Mouse (Mus musculus) adipose tissue, adult 10 weeks (tissue): Measurements from ENCODE around the gene Tprg. TPM values are rescaled to one million over a fixed set of nuclear protein-coding genes. Genes with fewer than 3 reads are reported as not detected.

ENCODE experiments used
- polyA plus RNA-seq: library from polyadenylated mRNA; stranded (reverse); fragments of 350-450 nt; fragmentation: Illumina TruSeq; extraction: RNeasy Lipid Tissue Mini Kit (QIAGEN cat#74804); gene quantifications from one replicate; pipeline ENCODE4 v1.2.3, GENCODE M21; 2014; ENCODE audit warnings: low read depth, low replicate concordance

Gene Tprg
- polyA plus RNA-seq, result 0.37 TPM

GRCm38 (mm10) chr16:25286517-25286916, at the start of gene Tprg:
Tprg (plus strand) TSS chr16:25286817.

